Mouse (Mus musculus): ENCODE data around the gene Vmn1r33. TPM values are rescaled to one million over a fixed set of nuclear protein-coding genes. Genes with fewer than 3 reads are reported as not detected.
"Not testable (repeated sequence)": the region's sequence is repeated elsewhere in the genome, so short reads cannot be mapped to it uniquely, and the experiment has no call there.

Vmn1r33 gene
- polyA plus RNA-seq (2015; fragmentation: Nextera tagmentation; extraction: Ambion mirVana) = not detected in 2 replicates

DNA sequence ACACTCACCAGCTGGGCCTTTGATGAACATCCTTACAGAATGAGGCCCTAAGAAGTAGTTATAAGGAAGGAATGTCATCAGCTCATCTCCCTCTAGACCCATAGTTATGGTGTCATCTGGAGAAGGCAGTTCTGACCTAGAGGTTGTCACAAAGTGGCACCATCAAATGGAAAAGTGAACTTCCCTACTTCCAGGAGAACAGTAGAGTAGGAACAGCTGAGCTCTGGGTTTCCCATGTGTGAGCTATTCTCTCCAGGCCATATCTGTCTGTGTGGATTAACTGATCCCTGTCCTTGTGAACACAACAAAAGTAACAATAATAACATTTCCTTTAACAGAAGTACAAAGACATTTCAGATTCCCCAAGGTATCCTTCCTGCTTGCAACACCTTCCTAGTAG lies at the start of gene Vmn1r33:
TSS of gene Vmn1r33 (minus strand) at position 101 of the 400 bp plus-strand sequence.
- H3K9me3 ChIP-seq (replicated peaks); ATAC-seq (ENCODE audit: low FRiP score); H3K36me3 ChIP-seq; H3K27ac ChIP-seq (replicated peaks); H3K9ac ChIP-seq (replicated peaks); H3K4me1 ChIP-seq; H3K4me3 ChIP-seq (replicated peaks); H3K27me3 ChIP-seq (replicated peaks); H3K4me2 ChIP-seq: not testable (repeated sequence)

DNA sequence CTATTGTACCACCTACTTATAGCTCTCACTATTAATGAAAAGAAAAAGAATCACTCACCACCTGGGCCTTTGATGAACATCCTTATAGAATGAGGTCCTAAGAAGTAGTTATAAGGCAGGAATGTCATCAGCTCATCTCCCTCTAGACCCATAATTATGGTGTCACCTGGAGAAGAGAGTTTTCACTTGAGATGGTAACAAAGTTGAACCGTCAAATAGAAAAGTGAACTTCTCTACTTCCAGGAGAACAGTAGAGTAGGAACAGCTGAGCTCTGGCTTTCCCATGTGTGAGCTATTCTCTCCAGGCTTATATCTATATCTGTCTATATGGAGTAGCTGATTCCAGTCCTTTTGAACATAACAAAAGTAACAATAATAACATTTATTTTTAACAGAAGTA lies 25.7 kb upstream of the Vmn1r33 start, which contains the start of gene Vmn1r34:
TSS of gene Vmn1r34 (minus strand) at position 101 of the 400 bp plus-strand sequence.
- Histone ChIP-seq H3K27ac (replicated peaks) (no peak within 1 kb of the TSS), H3K4me3 (replicated peaks) (no peak within 1 kb of the TSS), H3K4me1 (no peaks in the 10 kb centered on the region), H3K9me3 (replicated peaks) (no peaks in the 10 kb centered on the region), H3K9ac (replicated peaks) (no peak within 1 kb of the TSS), H3K4me2 (no peak within 1 kb of the TSS), H3K27me3 (replicated peaks) (no peaks in the 10 kb centered on the region), H3K36me3 (no peaks in the 10 kb centered on the region)
- no peak for ATAC-seq (ENCODE audit: low FRiP score)
- whole genome bisulfite sequencing = 86% methylated on average over 1 of the region's 1 CpGs

DNA sequence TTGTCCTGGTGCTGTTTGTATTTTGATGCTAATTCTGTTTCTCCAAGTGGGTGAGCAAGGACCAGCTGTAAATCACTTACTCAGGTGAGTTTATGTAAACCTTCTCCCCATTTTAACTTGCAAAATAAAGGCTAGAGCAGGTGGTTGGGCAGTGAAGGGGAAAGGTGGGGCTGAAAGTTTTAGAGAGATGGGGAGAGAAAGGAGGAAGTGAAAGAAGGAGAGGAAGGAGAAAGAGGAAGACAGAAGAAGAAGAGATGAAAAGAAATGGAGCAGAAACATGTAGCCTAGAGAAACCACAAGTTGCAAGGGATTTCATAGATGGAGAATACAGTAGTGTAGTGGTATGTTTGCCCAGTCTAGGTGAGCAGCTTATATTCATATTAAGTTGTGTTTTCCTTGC lies 22.3 kb downstream of the Vmn1r33 start:
- ATAC-seq (ENCODE audit: low FRiP score) = no peak
- no peaks in the 10 kb centered on the region for H3K4me1 ChIP-seq
- H3K36me3 ChIP-seq = no peaks in the 10 kb centered on the region
- no peak overlapping the region for H3K9ac ChIP-seq (replicated peaks)
- H3K4me2 ChIP-seq = no peak overlapping the region
- no peaks in the 10 kb centered on the region for H3K27me3 ChIP-seq (replicated peaks)
- H3K9me3 ChIP-seq (replicated peaks) = no peaks in the 10 kb centered on the region
- no peak overlapping the region for H3K27ac ChIP-seq (replicated peaks)
- H3K4me3 ChIP-seq (replicated peaks) = no peak overlapping the region

Other genes with a start within 250 kb of the Vmn1r33 start
- gene Mad2l1, start 82.9 kb downstream of the Vmn1r33 start, polyA plus RNA-seq (2015; fragmentation: Nextera tagmentation; extraction: Ambion mirVana) = 16.0 and 33.5 TPM in 2 replicates
- gene Vmn1r32, start 58.2 kb downstream of the Vmn1r33 start, polyA plus RNA-seq (2015; fragmentation: Nextera tagmentation; extraction: Ambion mirVana) = not detected in 2 replicates
- not detected in 2 replicates for gene Vmn1r34, start 25.6 kb upstream of the Vmn1r33 start, polyA plus RNA-seq (2015; fragmentation: Nextera tagmentation; extraction: Ambion mirVana)
- gene Vmn1r35, start 67.6 kb upstream of the Vmn1r33 start, polyA plus RNA-seq (2015; fragmentation: Nextera tagmentation; extraction: Ambion mirVana) = not detected in 2 replicates
- not detected in 2 replicates for gene Vmn1r36, start 100.9 kb upstream of the Vmn1r33 start, polyA plus RNA-seq (2015; fragmentation: Nextera tagmentation; extraction: Ambion mirVana)
- gene Vmn1r37, start 111.1 kb upstream of the Vmn1r33 start, polyA plus RNA-seq (2015; fragmentation: Nextera tagmentation; extraction: Ambion mirVana) = not detected in 2 replicates
- gene Vmn1r38, start 164.3 kb upstream of the Vmn1r33 start, polyA plus RNA-seq (2015; fragmentation: Nextera tagmentation; extraction: Ambion mirVana) = not detected in 2 replicates
- not detected in 2 replicates for gene Vmn1r39, start 192.3 kb upstream of the Vmn1r33 start, polyA plus RNA-seq (2015; fragmentation: Nextera tagmentation; extraction: Ambion mirVana)

Measured in neural tube, embryonic 15.5 days (tissue).